Mouse (Mus musculus): ENCODE measurements around the gene Ncapd2.

Ncapd2 gene

DNA sequence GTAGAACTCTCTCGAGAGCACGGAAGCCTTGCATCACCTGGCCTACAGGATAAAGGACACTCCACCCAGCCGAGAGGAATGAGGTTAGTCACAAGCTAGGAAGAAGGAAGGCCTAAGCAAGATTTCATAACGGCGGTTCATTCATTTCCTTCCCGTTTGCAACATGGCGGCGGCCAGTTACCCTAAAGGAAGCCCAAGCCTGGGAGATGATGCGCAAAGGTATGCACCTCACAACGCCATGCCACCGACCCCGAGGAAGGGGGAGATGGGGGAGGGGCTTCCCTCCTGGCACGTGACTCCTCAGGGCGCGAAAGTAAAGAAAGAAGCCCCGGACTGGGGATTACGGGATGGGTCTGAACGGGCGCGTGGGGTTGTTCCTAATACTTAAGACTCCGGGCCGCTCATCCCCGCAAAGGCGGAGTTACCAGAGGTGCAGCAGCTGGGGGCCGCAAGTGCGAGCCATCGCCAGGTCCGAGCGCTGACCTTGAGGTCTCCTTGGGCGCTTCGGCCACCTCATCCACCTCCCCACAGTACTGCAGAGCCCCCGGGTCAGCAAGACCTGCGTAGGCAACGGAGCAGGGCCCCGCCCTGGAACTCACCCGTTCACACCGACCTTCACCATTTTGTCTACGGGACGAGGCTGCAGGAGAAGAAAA, 26.7 kb downstream of the Ncapd2 start:
- peak; percentile 80 for DNase-seq (ENCODE audit: low read depth)

DNA sequence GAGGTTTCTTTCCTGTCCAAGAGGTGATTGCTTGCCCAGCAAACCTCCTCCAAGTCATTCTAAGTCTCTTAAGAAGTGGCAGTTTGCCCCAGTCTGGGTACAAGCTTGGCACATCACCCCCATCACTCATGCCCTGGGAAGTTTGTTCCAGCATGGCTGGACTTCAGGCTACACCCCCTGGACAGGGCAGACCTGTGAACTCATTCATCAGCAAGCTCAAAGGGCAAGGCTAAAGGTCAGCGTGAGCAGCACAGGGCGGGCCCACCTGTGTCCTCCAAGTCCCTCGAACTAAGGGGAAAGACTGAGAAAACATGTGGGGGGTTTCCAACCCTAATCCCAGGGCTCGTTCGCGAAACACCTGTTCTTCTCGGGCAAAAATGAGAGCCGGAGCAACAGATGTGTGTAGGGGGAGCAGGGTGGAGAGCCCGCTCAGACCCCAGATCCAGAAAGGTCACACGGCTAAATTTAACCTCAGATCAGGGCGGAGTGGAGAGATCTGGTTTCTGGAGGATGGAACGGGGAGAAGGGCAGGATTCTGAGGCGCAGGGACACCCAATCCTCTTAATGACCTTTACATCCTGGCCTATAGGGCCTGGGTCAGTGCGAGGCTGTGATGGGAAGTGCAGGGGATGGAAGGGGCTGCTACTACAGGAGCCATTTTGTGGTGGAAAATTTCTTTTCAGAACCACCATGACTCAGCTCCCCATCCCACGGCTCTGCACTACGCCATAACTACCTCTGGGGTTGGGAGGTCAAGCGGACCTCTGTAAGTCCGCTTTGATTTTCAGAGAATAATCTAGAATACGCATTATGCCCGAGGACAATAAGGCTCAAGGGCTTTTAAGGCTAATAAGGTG, 27.5 kb downstream of the Ncapd2 start:
- DNase-seq (ENCODE audit: low read depth), result peak; percentile 32

- DNase-seq (ENCODE audit: low read depth), result peak; percentile 31
Observed at GRCm38 (mm10) chr6:125162615-125163305, 28.7 kb downstream of the Ncapd2 start.

DNA sequence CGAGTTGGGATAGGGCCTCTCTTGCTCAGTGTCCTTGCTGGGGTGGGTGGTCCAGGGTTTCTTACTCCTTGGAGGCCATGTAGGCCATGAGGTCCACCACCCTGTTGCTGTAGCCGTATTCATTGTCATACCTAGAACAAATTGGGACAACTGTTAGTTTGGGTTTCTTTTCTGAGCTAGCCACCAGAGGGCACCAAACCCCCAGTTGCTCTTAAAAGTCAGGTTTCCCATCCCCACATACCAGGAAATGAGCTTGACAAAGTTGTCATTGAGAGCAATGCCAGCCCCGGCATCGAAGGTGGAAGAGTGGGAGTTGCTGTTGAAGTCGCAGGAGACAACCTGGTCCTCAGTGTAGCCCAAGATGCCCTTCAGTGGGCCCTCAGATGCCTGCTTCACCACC, 29.5 kb downstream of the Ncapd2 start:
- DNase-seq (ENCODE audit: low read depth), result peak; percentile 91

GRCm38 (mm10) chr6:125160854-125161760, 30.4 kb downstream of the Ncapd2 start:
- DNase-seq (ENCODE audit: low read depth), result peak; percentile 45

GRCm38 (mm10) chr6:125160558-125160853, 31.0 kb downstream of the Ncapd2 start:
- no peak for DNase-seq (ENCODE audit: low read depth)

- DNase-seq (ENCODE audit: low read depth), result no peak
Observed at GRCm38 (mm10) chr6:125159773-125160557, 31.5 kb downstream of the Ncapd2 start.

DNA sequence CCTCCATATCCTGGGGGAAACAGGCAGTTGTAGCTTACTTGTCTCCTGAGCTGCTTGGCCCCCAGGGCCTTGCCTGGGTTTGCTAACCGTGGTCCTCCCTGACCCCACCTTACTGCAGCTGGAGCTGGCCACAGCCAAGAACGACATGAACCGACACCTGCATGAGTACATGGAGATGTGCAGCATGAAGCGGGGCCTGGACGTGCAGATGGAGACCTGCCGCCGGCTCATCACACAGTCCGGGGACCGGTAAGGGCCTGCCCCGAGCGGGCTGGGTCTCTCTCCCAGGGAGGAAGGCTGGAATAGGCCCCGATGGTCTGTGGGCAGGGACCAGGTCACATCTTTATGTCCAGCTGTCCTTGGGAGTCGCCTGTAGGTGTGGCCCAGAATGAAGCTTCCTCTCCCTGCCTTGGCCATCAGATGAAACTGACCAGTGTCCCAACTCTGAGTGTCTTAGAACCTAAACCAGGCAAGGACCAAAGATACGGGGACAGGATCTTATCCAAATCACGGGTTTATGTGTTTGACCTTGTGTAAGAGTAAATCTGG, 32.5 kb downstream of the Ncapd2 start:
- DNase-seq (ENCODE audit: low read depth), result no peak

DNA sequence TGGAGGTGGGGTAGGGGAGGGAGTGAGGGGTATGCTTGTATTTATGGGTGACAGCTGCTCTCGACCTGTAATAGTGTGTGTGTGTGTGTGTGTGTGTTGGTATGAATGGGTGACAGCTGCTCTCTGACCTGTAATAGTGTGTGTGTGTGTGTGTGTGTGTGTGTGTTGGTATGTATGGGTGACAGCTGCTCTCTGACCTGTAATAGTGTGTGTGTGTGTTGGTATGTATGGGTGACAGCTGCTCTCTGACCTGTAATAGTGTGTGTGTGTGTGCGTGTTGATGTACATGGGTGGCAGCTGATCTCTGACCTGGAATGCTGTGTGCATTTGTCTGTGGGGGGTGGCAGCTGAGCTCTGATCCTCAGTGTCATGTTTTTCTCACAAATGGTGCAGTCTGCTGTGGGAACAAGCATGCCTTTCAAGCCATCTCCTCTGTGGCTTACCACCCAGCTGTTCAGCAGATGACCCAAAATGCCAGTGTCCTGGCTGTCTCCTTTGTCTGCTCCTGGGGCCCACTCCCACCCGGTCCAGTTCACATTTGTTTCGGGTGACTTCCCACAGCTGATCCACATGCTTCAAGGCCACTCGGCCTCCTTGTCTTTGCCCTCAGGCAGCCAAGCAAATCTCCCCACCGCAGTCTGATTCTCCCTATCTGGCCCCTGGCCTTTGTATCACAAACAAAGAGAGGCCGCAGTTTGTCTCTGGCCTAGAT, 34.4 kb downstream of the Ncapd2 start:
- no peak for DNase-seq (ENCODE audit: low read depth)

GRCm38 (mm10) chr6:125156491-125156890, 35.0 kb downstream of the Ncapd2 start:
- DNase-seq (ENCODE audit: low read depth), result no peak

DNA sequence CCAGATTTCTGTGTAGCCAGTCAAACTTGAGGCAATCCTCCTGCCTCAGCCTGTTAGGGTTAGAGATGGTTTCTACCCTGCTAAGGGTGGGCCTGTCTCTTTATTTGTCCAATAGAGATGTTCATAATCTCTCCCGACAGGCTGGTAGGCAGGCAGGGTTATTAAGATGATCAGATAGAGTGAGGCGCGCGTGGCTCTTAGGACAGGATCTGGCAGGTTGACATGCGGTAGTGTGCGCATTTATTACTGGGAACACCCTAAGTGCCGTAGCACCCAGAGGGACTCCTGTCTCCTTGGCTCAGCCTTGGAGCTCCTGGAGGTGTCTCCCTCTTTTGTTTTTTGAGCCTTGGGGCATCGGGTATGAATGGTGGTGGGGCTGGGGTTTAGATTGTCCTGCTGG, 36.2 kb downstream of the Ncapd2 start:
- DNase-seq (ENCODE audit: low read depth), result no peak

DNA sequence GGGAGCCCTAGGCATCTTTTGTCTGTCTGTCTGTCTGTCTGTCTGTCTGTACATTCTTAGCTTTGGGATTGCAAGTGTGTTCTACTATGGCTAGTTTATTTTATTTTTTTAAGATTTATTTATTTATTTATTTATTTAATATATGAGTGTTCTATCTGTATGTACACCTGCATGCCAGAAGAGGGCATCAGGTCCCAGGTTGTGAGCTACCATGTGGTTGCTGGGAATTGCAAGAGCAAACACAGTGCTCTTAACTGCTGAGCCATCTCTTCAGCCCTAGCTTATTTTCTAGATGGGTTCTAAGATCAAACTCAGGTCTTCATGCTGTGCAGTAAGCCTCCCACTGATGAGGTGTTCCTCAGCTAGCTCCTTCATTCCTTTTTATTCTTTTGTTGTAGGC, 37.0 kb downstream of the Ncapd2 start:
- DNase-seq (ENCODE audit: low read depth), result peak; percentile 51

DNA sequence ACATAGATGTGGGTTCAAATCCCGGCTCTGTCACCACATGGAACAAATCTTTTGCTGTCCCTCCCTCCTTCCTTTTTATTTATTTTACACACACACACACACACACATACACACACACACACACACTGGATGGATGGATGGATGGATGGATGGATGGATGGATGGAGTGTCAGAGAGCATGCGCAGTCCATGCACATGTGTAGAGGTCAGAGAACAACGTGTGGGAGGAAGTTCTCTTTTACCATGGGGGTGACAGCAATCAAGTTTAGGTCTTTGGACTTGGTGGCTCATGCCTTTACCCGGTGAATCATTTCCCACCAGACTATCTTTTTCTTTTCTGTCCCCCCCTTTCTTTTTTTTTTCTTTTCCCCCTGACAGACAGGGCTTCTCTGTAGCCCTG, 37.8 kb downstream of the Ncapd2 start:
- no peak for DNase-seq (ENCODE audit: low read depth)

GRCm38 (mm10) chr6:125153018-125153389, 38.5 kb downstream of the Ncapd2 start:
- no peak for DNase-seq (ENCODE audit: low read depth)

- DNase-seq (ENCODE audit: low read depth), result no peak
Observed at GRCm38 (mm10) chr6:125152212-125153017, 39.1 kb downstream of the Ncapd2 start.

- DNase-seq (ENCODE audit: low read depth), result no peak
Observed at GRCm38 (mm10) chr6:125149569-125149950, 41.9 kb downstream of the Ncapd2 start.

DNA sequence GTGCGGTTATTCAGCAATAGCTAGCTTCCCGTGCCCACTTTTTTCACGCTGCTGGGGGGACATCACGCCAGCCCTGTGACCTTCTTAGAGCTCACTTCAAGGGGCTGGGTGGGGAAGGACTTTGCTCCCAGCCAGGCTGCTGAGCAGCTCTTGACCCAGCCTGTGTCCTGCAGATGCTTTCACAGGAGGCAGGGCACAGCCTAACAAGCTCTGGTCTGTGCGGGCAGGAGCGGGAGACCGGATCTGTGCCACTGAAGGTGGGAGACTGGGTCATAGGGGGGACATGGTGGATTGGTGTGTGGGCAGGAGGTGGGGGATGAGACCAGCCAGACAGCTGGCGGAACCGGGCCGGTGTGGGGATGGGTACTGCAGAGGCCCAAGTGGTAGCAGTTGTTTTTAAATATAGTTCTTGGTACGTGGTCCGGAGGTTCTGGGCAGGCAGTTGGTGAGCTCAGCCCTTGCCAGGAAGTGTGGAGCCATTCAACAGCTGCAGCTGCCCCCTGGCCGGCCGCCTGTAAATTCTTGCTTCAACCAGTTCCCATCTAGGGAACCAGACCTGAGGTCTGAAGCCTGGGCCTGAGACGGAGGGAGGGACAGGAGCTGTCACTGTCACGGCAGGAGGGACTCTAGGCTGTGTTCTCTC, 42.5 kb downstream of the Ncapd2 start:
- DNase-seq (ENCODE audit: low read depth), result no peak

DNA sequence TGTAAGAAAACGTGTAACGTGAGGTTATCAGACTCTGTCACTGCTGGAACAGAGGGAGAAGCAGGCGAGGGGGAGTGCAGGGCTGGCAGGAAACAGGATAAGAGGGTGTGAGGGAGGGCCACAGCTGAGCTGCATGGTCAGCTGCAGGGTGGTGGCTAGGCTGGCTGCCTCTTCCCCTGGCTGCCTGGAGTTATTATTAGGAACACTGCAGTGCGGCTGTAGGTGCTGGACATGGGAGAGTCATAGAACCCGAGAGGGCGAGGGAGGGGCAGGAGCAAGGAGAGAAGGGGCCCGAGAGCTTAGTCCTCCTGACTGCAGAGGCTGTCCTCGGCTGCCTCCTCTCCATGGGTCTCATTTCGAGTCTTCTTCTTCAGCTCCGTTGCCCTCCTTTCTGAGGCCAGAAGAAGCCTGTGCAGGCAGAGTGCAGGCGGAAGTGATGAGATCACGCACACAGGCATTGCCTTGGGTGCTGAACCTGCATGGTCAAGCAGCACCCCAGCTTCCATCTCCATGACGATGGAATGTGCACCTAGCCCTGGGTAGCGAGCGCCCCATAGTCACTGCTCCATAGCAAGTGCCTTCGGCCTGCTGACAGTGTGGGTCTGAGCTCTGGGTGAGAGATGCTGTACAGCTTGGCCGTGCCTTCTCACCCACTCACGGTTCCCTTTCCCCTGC, 43.1 kb downstream of the Ncapd2 start:
- no peak for DNase-seq (ENCODE audit: low read depth)

All from naive thymus-derived CD4-positive, alpha-beta T cell, adult 2 months (primary cell).